ENCODE assay signal across 8 mouse cellular contexts in the genomic region with DNA sequence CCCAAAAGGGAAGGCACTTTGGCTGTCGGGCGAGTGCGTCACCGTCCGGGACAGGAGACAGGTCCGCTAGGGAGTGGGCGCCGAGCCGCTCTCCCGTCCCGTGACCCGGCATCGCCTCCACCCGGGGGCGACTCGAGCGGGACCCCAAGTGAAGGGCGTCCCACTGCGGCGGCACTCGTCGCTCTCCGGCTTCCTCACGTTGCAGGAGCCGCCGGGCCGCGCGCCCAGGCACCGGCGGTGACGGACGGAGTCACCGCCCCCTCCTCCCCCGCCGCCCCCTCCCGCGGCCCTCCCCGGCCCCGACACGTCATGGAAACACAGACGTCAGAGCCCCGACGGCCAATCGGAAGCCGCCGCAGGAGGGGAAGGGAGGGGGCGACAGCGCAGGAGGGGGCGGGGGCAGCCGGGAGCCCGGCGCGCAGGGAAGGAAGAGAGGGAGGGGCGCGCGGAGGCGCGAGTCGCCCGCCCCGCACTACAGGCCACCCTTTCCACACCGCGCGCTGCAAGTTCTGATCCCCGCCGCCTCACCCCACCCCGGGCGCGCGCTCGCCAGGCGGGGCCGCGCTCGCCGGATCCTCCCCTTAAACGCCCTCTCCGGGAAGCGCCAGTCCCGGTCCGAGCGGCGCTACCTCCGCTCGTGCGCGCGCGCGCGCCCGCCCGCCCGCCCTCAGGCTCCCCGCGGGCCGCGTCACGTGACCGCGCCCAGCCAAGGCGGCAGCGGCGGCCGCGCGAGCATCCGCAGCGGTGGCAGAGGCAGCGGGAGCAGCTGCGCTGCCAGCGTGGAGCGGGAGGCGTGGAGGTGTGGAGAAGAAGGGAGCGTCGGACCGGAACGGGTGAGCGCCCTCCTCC. TPM values are rescaled to one million over a fixed set of nuclear protein-coding genes. Genes with fewer than 3 reads are reported as not detected.
DNase-seq lines count a peak whose midpoint lies in the region; ATAC-seq and TF ChIP-seq lines count a peak whose summit lies in the region.

A gene (plus strand): TSS at position 446 of the 849 bp plus-strand sequence.

- TF ChIP-seq CTCF in C2C12 (IDR thresholded peaks at IDR 0.05; ENCODE audit: control insufficient read depth, insufficient read depth, insufficient read length), result no peak
- no peak for TF ChIP-seq CTCF in brain, embryonic 14.5 days (IDR thresholded peaks at IDR 0.05; ENCODE audit: borderline replicate concordance, extremely low read depth, insufficient read depth, insufficient read length)
- TF ChIP-seq CTCF in kidney, postnatal 0 days (IDR thresholded peaks at IDR 0.05; ENCODE audit: low read depth), result peak; percentile 40; the same call in 1 of the 2 replicates

- peak within 1 kb of the TSS; percentile 97 for H3ac ChIP-seq in C2C12 (ENCODE audit: control insufficient read depth, insufficient read length, low read depth)

- peak; percentile 94 for ATAC-seq in heart, embryonic 12.5 days (ENCODE audit: insufficient number of reproducible peaks, low FRiP score)
- peak; percentile 94 for ATAC-seq in kidney, postnatal 0 days (replicated peaks; ENCODE audit: low FRiP score, low read depth)
- peak; percentile 90 for ATAC-seq in liver, embryonic 11.5 days (replicated peaks; ENCODE audit: low FRiP score)
- peak; percentile 93 for ATAC-seq in stomach, embryonic 14.5 days (ENCODE audit: insufficient number of reproducible peaks, insufficient read depth, low FRiP score, low read depth)

- H3K27me3 ChIP-seq in C2C12 (ENCODE audit: control insufficient read depth, insufficient read depth, insufficient read length), result no peaks in the 10 kb centered on the region
- H3K27me3 ChIP-seq in erythroblast, embryonic 14.5 days (ENCODE audit: control insufficient read depth), result no peaks in the 10 kb centered on the region; the same call in 1 of the 2 replicates
- no peaks in the 10 kb centered on the region for H3K27me3 ChIP-seq in heart, embryonic 12.5 days (replicated peaks)
- no peaks in the 10 kb centered on the region for H3K27me3 ChIP-seq in kidney, postnatal 0 days (ENCODE audit: insufficient read depth, low read length)
- no peaks in the 10 kb centered on the region for H3K27me3 ChIP-seq in liver, embryonic 11.5 days (replicated peaks; ENCODE audit: control insufficient read depth, insufficient read depth, low read length)
- H3K27me3 ChIP-seq in stomach, embryonic 14.5 days (ENCODE audit: control insufficient read depth, insufficient read depth, low read length), result no peaks in the 10 kb centered on the region

- under 1% methylated on average over 87 of the region's 120 CpGs for WGBS in heart, embryonic 12.5 days
- under 1% methylated on average over 81 of the region's 120 CpGs for WGBS in kidney, postnatal 0 days
- under 1% methylated on average over 80 of the region's 120 CpGs for WGBS in liver, embryonic 11.5 days
- WGBS in stomach, embryonic 14.5 days, result under 1% methylated on average over 92 of the region's 120 CpGs

- TF ChIP-seq POLR2A in brain, embryonic 14.5 days (IDR thresholded peaks at IDR 0.05; ENCODE audit: borderline replicate concordance, extremely low read depth, insufficient read depth, insufficient read length, poor library complexity, severe bottlenecking), result peak; percentile 82

- peaks cover 42% of the 10 kb centered on the region for H3K79me2 ChIP-seq in C2C12 (ENCODE audit: control insufficient read depth, insufficient read depth)

- H3K36me3 ChIP-seq in C2C12 (ENCODE audit: control insufficient read depth, insufficient read depth), result no peaks in the 10 kb centered on the region
- H3K36me3 ChIP-seq in erythroblast, embryonic 14.5 days (ENCODE audit: control insufficient read depth), result no peaks in the 10 kb centered on the region
- no peaks in the 10 kb centered on the region for H3K36me3 ChIP-seq in heart, embryonic 12.5 days
- H3K36me3 ChIP-seq in kidney, postnatal 0 days (ENCODE audit: insufficient read depth, low read length), result no peaks in the 10 kb centered on the region
- no peaks in the 10 kb centered on the region for H3K36me3 ChIP-seq in liver, embryonic 11.5 days (ENCODE audit: control insufficient read depth, insufficient read depth, low read length)
- no peaks in the 10 kb centered on the region for H3K36me3 ChIP-seq in stomach, embryonic 14.5 days (ENCODE audit: control insufficient read depth, insufficient read depth, low read length)

- H3K9ac ChIP-seq in heart, embryonic 12.5 days, result peak within 1 kb of the TSS; percentile 92
- peak within 1 kb of the TSS; percentile 96 for H3K9ac ChIP-seq in kidney, postnatal 0 days (ENCODE audit: low read depth, low read length)
- peak within 1 kb of the TSS; percentile 97 for H3K9ac ChIP-seq in liver, embryonic 11.5 days (ENCODE audit: low read depth, low read length)
- peak within 1 kb of the TSS; percentile 96 for H3K9ac ChIP-seq in stomach, embryonic 14.5 days (replicated peaks; ENCODE audit: low read depth, low read length)

- DNase-seq in brain, embryonic 14.5 days (ENCODE audit: low read depth), result peak; percentile 99
- peak; percentile 98 for DNase-seq in kidney, postnatal 0 days (ENCODE audit: low spot score)
- peak; percentile 95 for DNase-seq in liver, embryonic 11.5 days (ENCODE audit: low spot score)
- peak; percentile 96 for DNase-seq in naive thymus-derived CD4-positive, alpha-beta T cell, adult 2 months (ENCODE audit: low read depth)

- H3K4me1 ChIP-seq in erythroblast, embryonic 14.5 days (ENCODE audit: control insufficient read depth), result peaks cover 36% of the 10 kb centered on the region
- H3K4me1 ChIP-seq in heart, embryonic 12.5 days (replicated peaks), result peaks cover 13% of the 10 kb centered on the region
- H3K4me1 ChIP-seq in kidney, postnatal 0 days (replicated peaks; ENCODE audit: insufficient read depth, low read length), result peaks cover 4% of the 10 kb centered on the region; the same call in 1 of the 2 replicates
- H3K4me1 ChIP-seq in liver, embryonic 11.5 days (replicated peaks; ENCODE audit: control insufficient read depth, insufficient read depth, low read length), result peaks cover 4% of the 10 kb centered on the region
- peaks cover 5% of the 10 kb centered on the region; the same call in 1 of the 2 replicates for H3K4me1 ChIP-seq in stomach, embryonic 14.5 days (ENCODE audit: control insufficient read depth, insufficient read depth, low read length)

- no peaks in the 10 kb centered on the region for H3K9me3 ChIP-seq in erythroblast, embryonic 14.5 days (ENCODE audit: control insufficient read depth, low read length)
- no peaks in the 10 kb centered on the region for H3K9me3 ChIP-seq in heart, embryonic 12.5 days (replicated peaks)
- no peaks in the 10 kb centered on the region for H3K9me3 ChIP-seq in kidney, postnatal 0 days (replicated peaks; ENCODE audit: low read length)
- H3K9me3 ChIP-seq in liver, embryonic 11.5 days (ENCODE audit: control insufficient read depth, low read length), result no peaks in the 10 kb centered on the region
- no peaks in the 10 kb centered on the region for H3K9me3 ChIP-seq in stomach, embryonic 14.5 days (ENCODE audit: control insufficient read depth, low read depth, low read length)

- H3K4me3 ChIP-seq in C2C12 (ENCODE audit: insufficient read depth, poor library complexity, severe bottlenecking), result peak within 1 kb of the TSS; percentile 84
- H3K4me3 ChIP-seq in erythroblast, embryonic 14.5 days (replicated peaks), result peak within 1 kb of the TSS; percentile 97
- H3K4me3 ChIP-seq in heart, embryonic 12.5 days, result peak within 1 kb of the TSS; percentile 85
- H3K4me3 ChIP-seq in kidney, postnatal 0 days (replicated peaks; ENCODE audit: low read depth, low read length), result peak within 1 kb of the TSS; percentile 96
- H3K4me3 ChIP-seq in liver, embryonic 11.5 days (ENCODE audit: low read depth, low read length), result peak within 1 kb of the TSS; percentile 99
- H3K4me3 ChIP-seq in stomach, embryonic 14.5 days (ENCODE audit: low read depth, low read length), result peak within 1 kb of the TSS; percentile 96

- H3K27ac ChIP-seq in heart, embryonic 12.5 days (ENCODE audit: poor library complexity, severe bottlenecking), result peak within 1 kb of the TSS; percentile 99
- H3K27ac ChIP-seq in kidney, postnatal 0 days, result peak within 1 kb of the TSS; percentile 99
- peak within 1 kb of the TSS; percentile 98 for H3K27ac ChIP-seq in liver, embryonic 11.5 days (ENCODE audit: low read depth, low read length)
- H3K27ac ChIP-seq in stomach, embryonic 14.5 days (ENCODE audit: low read length), result peak within 1 kb of the TSS; percentile 99

- peaks cover 41% of the 10 kb centered on the region for H3K79me3 ChIP-seq in C2C12 (ENCODE audit: low read depth)

- H3K4me2 ChIP-seq in heart, embryonic 12.5 days, result peak within 1 kb of the TSS; percentile 98
- peak within 1 kb of the TSS; percentile 86 for H3K4me2 ChIP-seq in kidney, postnatal 0 days (ENCODE audit: low read length)
- H3K4me2 ChIP-seq in liver, embryonic 11.5 days, result peak within 1 kb of the TSS; percentile 98
- peak within 1 kb of the TSS; percentile 84 for H3K4me2 ChIP-seq in stomach, embryonic 14.5 days (replicated peaks; ENCODE audit: low read depth, low read length)

TF ChIP-seq in C2C12, 6 proteins besides CTCF, POLR2A, EP300 and RAD21:
- TF ChIP-seq MYOD1 (IDR thresholded peaks at IDR 0.05; ENCODE audit: control insufficient read depth, insufficient read length, low read depth) (no peak), FOSL1 (IDR thresholded peaks at IDR 0.05; ENCODE audit: insufficient read depth, low read length, poor library complexity, severe bottlenecking) (no peak), USF1 (IDR thresholded peaks at IDR 0.05; ENCODE audit: low read depth) (peak; percentile 59), MAX (IDR thresholded peaks at IDR 0.05) (peak; percentile 61), MYOG (IDR thresholded peaks at IDR 0.05; ENCODE audit: control insufficient read depth, extremely low read depth, insufficient read length) (no peak), CEBPB (IDR thresholded peaks at IDR 0.05; ENCODE audit: low read depth) (no peak)
TF ChIP-seq in C2C12: peak in this region for 2.

RNA-seq across cellular contexts. Expression of the gene that starts here (rescaled TPM):
- polyA plus RNA-seq in C2C12 (2012; fragmentation: generic; extraction: Trizol), result 18.2 TPM
- 46.6 and 92.4 TPM in 2 replicates for polyA plus RNA-seq in brain, embryonic 14.5 days (2012; rRNA removed)
- polyA plus RNA-seq in erythroblast, embryonic 14.5 days (2012), result 0.40 and 0.46 TPM in 2 replicates
- 101 TPM in 2 replicates for polyA plus RNA-seq in heart, embryonic 12.5 days (2016; fragmentation: Nextera tagmentation; extraction: Ambion mirVana)
- 167 and 178 TPM in 2 replicates for polyA plus RNA-seq in kidney, postnatal 0 days (2015; fragmentation: Nextera tagmentation; extraction: Ambion mirVana)
- 67.4 and 71.9 TPM in 2 replicates for polyA plus RNA-seq in liver, embryonic 11.5 days (2014; fragmentation: Nextera tagmentation; extraction: Ambion mirVana)
- 149 and 154 TPM in 2 replicates for polyA plus RNA-seq in stomach, embryonic 14.5 days (2014; fragmentation: Nextera tagmentation; extraction: Ambion mirVana)

Comparison
In these comparisons a context has a peak if more than half of its experiments do, and no peak if none do; other contexts are left out.
1. Peak in every context shown above with its lines: DNase-seq, ATAC-seq, H3K4me3 ChIP-seq and H3K27ac ChIP-seq.
2. RNA of the gene that starts here (polyA plus RNA-seq): 167 to 178 TPM in kidney, postnatal 0 days, 149 to 154 TPM in stomach, embryonic 14.5 days, 101 TPM in heart, embryonic 12.5 days, 46.6 to 92.4 TPM in brain, embryonic 14.5 days, 67.4 to 71.9 TPM in liver, embryonic 11.5 days and 18.2 TPM in C2C12 (single experiment); 0.40 to 0.46 TPM in erythroblast, embryonic 14.5 days; every median in the first group is over 10 times any median in the second.